Mouse (Mus musculus): ENCODE data around the gene Celsr1.

DNA sequence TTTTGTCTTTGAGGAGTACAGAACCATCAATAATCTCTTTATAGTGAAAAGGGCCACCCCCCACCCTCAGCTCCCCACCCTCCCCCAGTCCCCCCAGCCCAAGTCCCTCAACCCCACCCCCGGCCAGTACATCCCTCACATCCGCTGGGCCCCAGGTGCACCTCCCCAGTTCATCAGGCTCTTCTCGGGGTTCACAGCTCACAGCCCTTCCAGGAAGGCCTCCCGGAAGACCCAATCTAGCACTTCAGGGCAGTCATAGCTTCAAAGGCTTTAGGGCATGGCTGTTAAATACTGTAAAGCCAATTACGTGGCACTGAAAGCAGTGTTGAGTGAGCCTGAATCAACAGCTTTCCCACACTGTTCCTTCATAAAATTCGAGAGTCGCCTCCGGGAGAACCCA, 5.7 kb downstream of the Celsr1 start:
- TF ChIP-seq GATA1 (IDR thresholded peaks at IDR 0.05; ENCODE audit: borderline replicate concordance, low read length) (no peak), FLI1 (IDR thresholded peaks at IDR 0.05; ENCODE audit: low read length) (no peak)
